Mouse (Mus musculus) C2C12 (cell line): ENCODE measurements at regions not wholly inside any gene's neighbourhood (a gene's known extent, or its start where the extent isn't known, plus 50 kb on each side); places are given as distances from the start of the nearest gene placed in this dataset.

Source experiments
- CEBPB ChIP-seq: IDR thresholded peaks from one replicate; pipeline ENCODE4 v1.6.1; 2011; ENCODE audit warnings: low read depth, mild to moderate bottlenecking, control low read depth, moderate library complexity
- CTCF ChIP-seq: IDR thresholded peaks from one replicate; pipeline ENCODE4 v1.5.1; 2011; ENCODE audit not compliant: control insufficient read depth, insufficient read depth, insufficient read length
- FOSL1 ChIP-seq: IDR thresholded peaks from one replicate; pipeline ENCODE4 v1.8.0; 2011; ENCODE audit warnings: mild to moderate bottlenecking, low read length; ENCODE audit not compliant: poor library complexity, insufficient read depth, severe bottlenecking

DNA sequence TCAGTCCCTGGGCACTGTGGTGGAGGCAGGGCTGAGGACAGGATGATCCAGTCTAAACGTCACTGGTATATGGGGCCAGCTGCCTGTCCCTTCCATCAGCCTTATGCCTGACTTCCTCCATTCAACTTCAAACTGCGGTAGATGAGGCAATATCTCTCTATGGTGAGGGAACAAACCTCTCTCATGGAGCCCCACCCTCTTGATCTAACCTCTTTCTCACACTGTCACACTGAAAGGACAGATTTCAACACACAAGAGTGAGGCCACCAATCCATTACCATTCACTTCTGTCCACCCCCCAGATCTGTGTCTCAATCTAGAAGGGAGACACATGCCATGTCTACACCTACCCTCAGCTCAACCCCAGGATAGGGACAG is 92.5 kb upstream of the Smad3 start:
- no peak for TF ChIP-seq CTCF
- no peak for TF ChIP-seq FOSL1
- no peak for TF ChIP-seq CEBPB
